Comparison of ENCODE assay signal across 7 mouse cellular contexts in the genomic region with DNA sequence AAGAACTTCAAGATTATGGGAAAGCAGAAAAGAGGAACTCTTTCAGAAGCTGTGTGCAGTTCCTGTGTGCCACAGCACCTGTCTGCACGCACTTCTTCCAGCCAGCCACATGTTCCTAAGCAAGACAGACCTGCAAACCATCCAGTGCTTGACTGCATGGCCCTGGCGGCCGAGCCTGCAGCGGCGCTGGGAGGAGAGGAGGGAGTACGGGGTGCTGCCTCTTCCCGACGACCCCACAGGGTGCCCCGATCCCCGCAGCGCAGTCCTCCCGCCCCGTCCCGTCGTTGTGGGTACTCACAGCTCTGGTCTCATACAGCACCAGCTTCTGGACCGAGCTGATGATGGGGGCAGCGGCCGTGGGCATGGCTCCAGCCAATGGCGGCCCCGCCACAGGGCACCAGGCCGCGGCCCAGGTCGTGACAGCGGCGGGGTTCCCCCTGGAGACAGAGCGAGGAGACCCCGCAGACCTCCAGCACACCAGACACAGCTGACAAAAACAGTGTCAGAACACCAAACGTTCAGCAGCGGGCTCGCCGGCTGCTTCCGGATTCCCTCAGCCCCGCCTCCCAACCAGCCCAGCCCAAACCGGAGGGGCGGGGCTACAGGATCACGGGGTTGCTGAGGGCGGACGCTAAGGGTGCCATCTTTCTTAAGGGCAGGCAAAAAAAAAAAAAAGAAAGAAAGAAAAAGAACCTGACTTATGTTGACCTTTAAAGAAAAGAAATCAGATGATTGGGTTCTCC. TPM values are rescaled to one million over a fixed set of nuclear protein-coding genes. Genes with fewer than 3 reads are reported as not detected.
DNase-seq lines count a peak whose midpoint lies in the region; ATAC-seq lines count a peak whose summit lies in the region.

TSS of gene Fig4 (minus strand) at position 572 of the 743 bp plus-strand sequence.

- H3K9ac ChIP-seq in intestine, embryonic 14.5 days (ENCODE audit: low read length), result peak within 1 kb of the TSS; percentile 71

- peak; percentile 95 for ATAC-seq in intestine, embryonic 14.5 days (replicated peaks; ENCODE audit: low FRiP score, low TSS enrichment, low read depth)

- H3K9me3 ChIP-seq in intestine, embryonic 14.5 days (ENCODE audit: control insufficient read depth, low read length), result no peaks in the 10 kb centered on the region
- no peaks in the 10 kb centered on the region for H3K9me3 ChIP-seq in midbrain, embryonic 10.5 days (replicated peaks)

- H3K4me3 ChIP-seq in intestine, embryonic 14.5 days (ENCODE audit: low read depth, low read length), result peak within 1 kb of the TSS; percentile 91
- peak within 1 kb of the TSS; percentile 93 for H3K4me3 ChIP-seq in midbrain, embryonic 10.5 days

- H3K4me1 ChIP-seq in intestine, embryonic 14.5 days (replicated peaks; ENCODE audit: control insufficient read depth, insufficient read depth, low read length), result peaks cover 8% of the 10 kb centered on the region; the same call in 1 of the 2 replicates
- peaks cover 11% of the 10 kb centered on the region for H3K4me1 ChIP-seq in midbrain, embryonic 10.5 days

- H3K4me2 ChIP-seq in intestine, embryonic 14.5 days (ENCODE audit: low read length), result peak within 1 kb of the TSS; percentile 93

- H3K27me3 ChIP-seq in intestine, embryonic 14.5 days (replicated peaks; ENCODE audit: control insufficient read depth, insufficient read depth, low read length), result no peaks in the 10 kb centered on the region
- no peaks in the 10 kb centered on the region for H3K27me3 ChIP-seq in midbrain, embryonic 10.5 days (ENCODE audit: low read depth, poor library complexity, severe bottlenecking)

- under 1% methylated on average over 36 of the region's 38 CpGs for WGBS in intestine, embryonic 14.5 days
- under 1% methylated on average over 38 of the region's 38 CpGs for WGBS in midbrain, embryonic 10.5 days

- intact Hi-C loops in left cerebral cortex, postnatal 25 days (cut with DNase I), result loop anchor here (5.0 to 10.0 kb wide), 4 partner anchors 99 to 992 kb away; no protein-coding TSS in a partner anchor

- no peaks in the 10 kb centered on the region for H3K36me3 ChIP-seq in intestine, embryonic 14.5 days (ENCODE audit: control insufficient read depth, insufficient read depth, low read length)
- H3K36me3 ChIP-seq in midbrain, embryonic 10.5 days, result no peaks in the 10 kb centered on the region

- peak within 1 kb of the TSS; percentile 67; the same call in 1 of the 2 replicates for H3K27ac ChIP-seq in intestine, embryonic 14.5 days (ENCODE audit: low read depth)
- peak within 1 kb of the TSS; percentile 86 for H3K27ac ChIP-seq in midbrain, embryonic 10.5 days (replicated peaks)

- DNase-seq in adrenal gland, adult (ENCODE audit: inconsistent age in 2 of 2, low spot score in 1 of 2), result peak; percentile 88 to 95
- peak; percentile 95 for DNase-seq in embryo, embryonic 10.5 days (ENCODE audit: low spot score)
- peak; percentile 80 for DNase-seq in gastrocnemius, postnatal 25 days
- DNase-seq in intestine, embryonic 14.5 days (ENCODE audit: low spot score), result peak; percentile 93
- peak; percentile 84 to 87 for DNase-seq in left cerebral cortex, postnatal 25 days (ENCODE audit: low spot score in 2 of 2)
- DNase-seq in midbrain, embryonic 10.5 days (ENCODE audit: low spot score), result peak; percentile 87
- peak; percentile 83 for DNase-seq in right cerebral cortex, postnatal 4 days

RNA-seq across cellular contexts. Expression of gene Fig4, which starts in this region (rescaled TPM):
- 1 to 10 TPM; 4.9 to 5.8 TPM for total RNA-seq in gastrocnemius, postnatal 25 days (2021)
- polyA plus RNA-seq in intestine, embryonic 14.5 days (2014; fragmentation: Nextera tagmentation; extraction: Ambion mirVana), result 20.4 and 21.0 TPM in 2 replicates
- 10 to 100 TPM; 26.7 to 27.6 TPM for total RNA-seq in left cerebral cortex, postnatal 25 days (2021)
- 16.3 and 21.3 TPM in 2 replicates for polyA plus RNA-seq in midbrain, embryonic 10.5 days (2016; fragmentation: Nextera tagmentation; extraction: Ambion mirVana)

Comparison
In these comparisons a context has a peak if more than half of its experiments do, and no peak if none do; other contexts are left out.
1. Peak in every context shown above with its lines: DNase-seq, ATAC-seq, H3K4me3 ChIP-seq and H3K27ac ChIP-seq.
2. RNA of gene Fig4 (total RNA-seq): 26.7 to 27.6 TPM in left cerebral cortex, postnatal 25 days; 4.9 to 5.8 TPM in gastrocnemius, postnatal 25 days; every median in the first group is over 4 times any median in the second.